Mouse (Mus musculus): ENCODE data around the gene Samt3. TPM values are rescaled to one million over a fixed set of nuclear protein-coding genes. Genes with fewer than 3 reads are reported as not detected.

Gene Samt3
- not detected in 2 replicates for total RNA-seq (2014; rRNA removed)
- not detected in 2 replicates for polyA plus RNA-seq (2015; fragmentation: Nextera tagmentation; extraction: Ambion mirVana)

DNA sequence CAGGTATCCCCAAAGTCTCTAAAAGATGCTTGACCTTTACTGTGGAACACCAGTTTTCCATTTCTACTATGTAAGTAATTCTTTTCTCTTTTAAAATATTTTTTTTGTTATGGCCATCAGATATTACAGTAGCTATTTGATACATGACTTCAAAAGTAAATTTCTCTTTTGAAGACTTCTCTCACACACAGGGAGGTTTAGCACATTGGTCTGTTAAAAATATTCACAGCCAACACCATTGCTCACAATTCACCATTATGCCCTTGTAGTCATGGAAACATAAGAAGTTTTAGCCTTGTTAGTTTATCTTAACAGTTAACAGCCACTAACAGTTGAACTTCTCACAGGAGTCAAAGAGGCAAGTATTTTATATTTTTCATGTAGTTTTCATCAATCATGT, at the start of gene Samt3:
Samt3 (plus strand) TSS at position 301 of the 400 bp plus-strand sequence.
- TF ChIP-seq CTCF (IDR thresholded peaks at IDR 0.05) = no peak
- no peaks in the 10 kb centered on the region for H3K27me3 ChIP-seq (ENCODE audit: insufficient read depth, low read length)
- no peak within 1 kb of the TSS for H3K4me3 ChIP-seq (ENCODE audit: low read depth, low read length)
- no peak within 1 kb of the TSS for H3K4me2 ChIP-seq (ENCODE audit: low read depth, low read length, poor library complexity, severe bottlenecking)
- H3K4me1 ChIP-seq (ENCODE audit: insufficient read depth, low read length) = no peaks in the 10 kb centered on the region
- H3K9me3 ChIP-seq (ENCODE audit: low read length) = no peaks in the 10 kb centered on the region
- ATAC-seq (ENCODE audit: low FRiP score) = no peak
- H3K9ac ChIP-seq (replicated peaks; ENCODE audit: low read length, poor library complexity, severe bottlenecking) = no peak within 1 kb of the TSS
- no peak within 1 kb of the TSS for H3K27ac ChIP-seq (ENCODE audit: low read depth, low read length)
- H3K36me3 ChIP-seq (ENCODE audit: insufficient read depth, low read length) = no peaks in the 10 kb centered on the region
- DNase-seq (ENCODE audit: low spot score) = no peak

DNA sequence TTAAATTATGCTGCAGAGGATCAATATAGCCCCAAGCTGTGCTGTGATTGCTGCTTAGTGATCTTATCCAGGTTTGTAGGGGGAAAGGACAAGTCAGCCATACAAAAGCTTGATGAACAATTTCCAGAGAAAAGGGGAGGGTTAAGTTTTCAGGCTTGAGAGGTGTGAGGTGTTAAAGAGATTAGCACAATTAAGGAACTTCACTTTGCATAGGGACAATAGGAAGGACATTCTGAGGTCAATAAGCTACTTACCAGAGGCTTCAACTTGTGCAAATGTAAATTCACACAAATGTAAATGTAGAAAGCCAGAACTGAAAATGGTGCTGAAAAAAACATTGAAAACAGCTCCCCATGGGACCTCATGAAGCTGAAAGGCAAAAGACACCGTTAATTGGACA, 27.4 kb upstream of the Samt3 start:
- ATAC-seq (ENCODE audit: low FRiP score) (no peak), DNase-seq (ENCODE audit: low spot score) (no peak)
- H3K36me3 ChIP-seq (ENCODE audit: insufficient read depth, low read length) = no peaks in the 10 kb centered on the region
- no peaks in the 10 kb centered on the region for H3K27me3 ChIP-seq (ENCODE audit: insufficient read depth, low read length)
- H3K4me1 ChIP-seq (ENCODE audit: insufficient read depth, low read length) = no peaks in the 10 kb centered on the region
- H3K4me2 ChIP-seq (ENCODE audit: low read depth, low read length, poor library complexity, severe bottlenecking) = no peak overlapping the region
- WGBS = 39% methylated on average over 1 of the region's 1 CpGs
- H3K9ac ChIP-seq (replicated peaks; ENCODE audit: low read length, poor library complexity, severe bottlenecking) = no peak overlapping the region
- no peak for TF ChIP-seq CTCF (IDR thresholded peaks at IDR 0.05)
- no peak overlapping the region for H3K4me3 ChIP-seq (ENCODE audit: low read depth, low read length)
- H3K27ac ChIP-seq (ENCODE audit: low read depth, low read length) = no peak overlapping the region
- H3K9me3 ChIP-seq (ENCODE audit: low read length) = no peaks in the 10 kb centered on the region

DNA sequence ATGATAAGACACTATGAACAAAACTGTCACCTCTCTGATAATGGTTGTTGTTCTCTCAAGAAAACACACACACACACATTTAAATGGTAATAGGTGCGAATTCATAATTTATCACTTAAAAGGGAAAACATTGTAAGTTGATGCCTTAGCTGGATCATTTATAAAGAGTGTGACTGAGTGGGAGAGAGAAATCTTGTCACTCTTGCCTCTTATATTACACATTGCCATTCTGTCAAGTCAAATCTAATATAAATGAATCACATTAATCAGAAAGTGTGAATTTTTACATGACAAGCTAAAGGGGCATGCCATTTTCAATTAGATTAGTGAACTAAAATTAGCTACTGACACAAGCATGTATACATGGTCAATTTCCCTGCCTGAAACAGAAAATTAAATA, 44.7 kb downstream of the Samt3 start:
- no peak overlapping the region for H3K4me2 ChIP-seq (ENCODE audit: low read depth, low read length, poor library complexity, severe bottlenecking)
- no peak overlapping the region for H3K27ac ChIP-seq (ENCODE audit: low read depth, low read length)
- DNase-seq (ENCODE audit: low spot score) = no peak
- no peak overlapping the region for H3K9ac ChIP-seq (replicated peaks; ENCODE audit: low read length, poor library complexity, severe bottlenecking)
- no peaks in the 10 kb centered on the region for H3K4me1 ChIP-seq (ENCODE audit: insufficient read depth, low read length)
- no peak for TF ChIP-seq CTCF (IDR thresholded peaks at IDR 0.05)
- no peaks in the 10 kb centered on the region for H3K27me3 ChIP-seq (ENCODE audit: insufficient read depth, low read length)
- no peak for ATAC-seq (ENCODE audit: low FRiP score)
- no peaks in the 10 kb centered on the region for H3K36me3 ChIP-seq (ENCODE audit: insufficient read depth, low read length)
- no peaks in the 10 kb centered on the region for H3K9me3 ChIP-seq (ENCODE audit: low read length)
- 62% methylated on average over 1 of the region's 1 CpGs for WGBS
- H3K4me3 ChIP-seq (ENCODE audit: low read depth, low read length) = no peak overlapping the region

Other genes with a start within 250 kb of the Samt3 start
- 0.28 TPM in 1 of 2 replicates, not detected in the other for gene 5430427O19Rik, start 173.8 kb upstream of the Samt3 start, total RNA-seq (2014; rRNA removed)
- 0.04 TPM in 1 of 2 replicates, not detected in the other for gene 5430427O19Rik, start 173.8 kb upstream of the Samt3 start, polyA plus RNA-seq (2015; fragmentation: Nextera tagmentation; extraction: Ambion mirVana)
- gene Nr0b1, start 147.6 kb downstream of the Samt3 start, total RNA-seq (2014; rRNA removed) = 0.16 and 0.57 TPM in 2 replicates
- gene Nr0b1, start 147.6 kb downstream of the Samt3 start, polyA plus RNA-seq (2015; fragmentation: Nextera tagmentation; extraction: Ambion mirVana) = 0.56 and 0.74 TPM in 2 replicates